Mouse (Mus musculus): ENCODE measurements around the gene Prrx1.

Prrx1 gene

DNA sequence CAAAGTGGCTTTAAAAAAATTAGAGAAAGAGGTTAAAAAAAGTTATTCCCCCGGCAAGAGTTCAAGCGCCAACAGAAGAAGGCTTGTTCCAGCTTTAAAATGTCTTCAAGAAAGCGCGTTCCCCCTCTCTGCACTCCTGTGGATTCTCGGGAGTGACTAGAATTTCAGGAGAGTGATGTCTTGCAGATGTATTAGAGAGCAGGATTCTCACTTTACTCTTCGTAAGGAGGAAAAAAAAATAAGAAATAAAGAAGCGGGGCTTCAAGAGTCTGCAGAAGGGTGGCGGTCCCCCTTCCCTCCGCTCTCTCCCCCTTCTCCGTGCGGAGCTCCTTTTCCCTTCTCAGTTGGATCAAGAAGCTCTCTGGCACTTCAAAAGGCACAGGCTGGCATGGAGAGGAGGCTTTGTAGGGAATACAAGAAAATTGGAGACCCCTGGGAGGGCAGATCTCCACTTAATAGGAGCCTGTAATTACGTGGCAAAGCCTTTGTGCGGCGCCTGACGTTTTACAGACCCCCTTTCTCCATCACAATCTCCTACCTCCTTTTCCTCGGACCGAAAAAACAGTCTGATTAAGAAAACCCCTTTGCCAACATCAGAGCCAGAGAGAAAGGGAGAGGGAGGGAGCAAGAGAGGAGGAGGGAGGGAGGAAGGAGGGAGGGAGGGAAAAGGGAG, at the start of gene Prrx1:
TSS of gene Prrx1 (minus strand) at position 610 of the 673 bp plus-strand sequence.
- DNase-seq (ENCODE audit: extremely low read depth, insufficient read length, low spot score) = no peak

- peak; percentile 29 for DNase-seq (ENCODE audit: extremely low read depth, insufficient read length, low spot score)
Observed at GRCm38 (mm10) chr1:163362202-163362601, 48.7 kb upstream of the Prrx1 start.

GRCm38 (mm10) chr1:163361376-163361775, 47.9 kb upstream of the Prrx1 start:
- DNase-seq (ENCODE audit: extremely low read depth, insufficient read length, low spot score) = no peak

GRCm38 (mm10) chr1:163360796-163361195, 47.3 kb upstream of the Prrx1 start:
- DNase-seq (ENCODE audit: extremely low read depth, insufficient read length, low spot score) = no peak

DNA sequence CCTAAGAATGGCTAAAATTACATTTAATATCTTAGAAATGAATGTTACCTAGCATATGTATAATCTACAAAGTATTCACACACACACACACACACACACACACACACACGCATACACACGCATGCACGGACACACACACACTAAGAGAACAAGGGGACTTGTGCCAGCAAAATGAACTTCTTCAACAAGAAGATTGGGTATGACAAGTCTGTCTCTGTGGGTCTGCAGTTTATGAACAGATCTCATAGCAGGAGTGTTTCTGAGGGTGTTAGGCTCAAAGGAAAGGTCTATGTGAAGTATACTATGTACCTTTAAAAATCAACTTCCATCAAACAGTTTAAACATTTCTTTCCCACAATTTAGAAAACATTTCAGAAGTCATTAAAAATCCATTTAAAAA, 46.0 kb upstream of the Prrx1 start:
- no peak for DNase-seq (ENCODE audit: extremely low read depth, insufficient read length, low spot score)

GRCm38 (mm10) chr1:163358165-163358564, 44.7 kb upstream of the Prrx1 start:
- DNase-seq (ENCODE audit: extremely low read depth, insufficient read length, low spot score) = no peak

DNA sequence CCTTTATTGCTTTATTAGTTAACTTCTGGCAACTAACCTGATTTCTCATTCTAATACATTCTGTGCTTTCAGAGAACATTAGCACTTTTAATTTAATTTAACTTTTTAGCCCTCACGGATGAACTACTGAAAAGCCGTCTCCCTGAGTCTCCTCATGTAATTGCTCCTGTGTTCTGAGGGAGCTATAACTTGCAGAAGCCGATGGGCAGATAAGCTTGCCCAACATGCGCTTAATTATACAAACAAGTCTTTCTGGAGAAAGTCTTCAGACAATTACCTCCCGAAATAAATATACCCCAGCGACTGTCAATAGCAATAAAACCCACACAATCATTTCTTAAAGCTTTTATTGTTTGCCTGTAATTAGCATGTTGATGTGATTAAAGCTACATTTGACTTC, 44.2 kb upstream of the Prrx1 start:
- no peak for DNase-seq (ENCODE audit: extremely low read depth, insufficient read length, low spot score)

DNA sequence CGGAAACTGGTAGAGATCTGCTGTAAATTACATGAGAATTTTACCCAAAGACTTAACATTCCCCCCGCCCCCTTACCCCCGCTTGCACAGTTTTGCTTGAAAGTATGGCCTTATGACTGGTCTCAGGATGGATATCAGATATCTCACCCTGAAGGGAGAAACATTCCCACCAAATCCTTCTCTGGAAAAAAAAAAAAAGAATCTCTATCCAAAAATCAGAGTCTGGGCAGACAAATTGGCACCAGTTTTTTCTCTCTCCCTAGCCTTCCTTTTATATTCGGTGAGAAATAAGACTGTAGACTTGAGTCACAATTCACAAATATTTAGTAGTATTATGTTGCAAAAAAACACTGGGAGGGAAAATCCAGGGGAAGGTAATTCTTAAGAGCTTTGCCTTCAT, 42.7 kb upstream of the Prrx1 start:
- DNase-seq (ENCODE audit: extremely low read depth, insufficient read length, low spot score) = no peak

DNA sequence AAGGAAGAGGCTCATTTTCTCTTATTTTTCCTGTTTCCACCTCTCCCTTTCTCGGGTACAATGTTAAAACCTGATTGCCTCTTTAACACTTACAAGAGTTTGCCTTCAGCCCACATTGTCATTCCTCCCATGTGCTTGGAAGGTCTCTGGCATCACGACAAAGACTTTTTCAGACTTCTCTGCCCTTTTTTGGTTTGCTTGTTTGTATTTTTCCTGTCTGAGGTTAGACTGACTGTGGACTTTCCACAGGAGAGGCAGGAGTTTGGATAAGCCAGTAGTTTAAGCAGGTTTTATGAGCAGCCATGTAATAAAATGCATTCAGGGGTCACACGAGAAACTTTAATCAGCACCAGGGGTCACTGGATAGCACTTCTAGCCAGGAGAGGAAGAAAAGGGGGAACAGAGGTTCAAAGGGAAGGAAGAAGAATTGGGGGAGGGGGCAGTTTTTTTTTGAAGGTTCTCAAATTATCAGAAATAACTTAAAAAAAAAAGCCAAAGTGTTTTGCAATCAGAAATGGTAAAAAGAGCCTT, 42.2 kb upstream of the Prrx1 start:
- no peak for DNase-seq (ENCODE audit: extremely low read depth, insufficient read length, low spot score)

- no peak for DNase-seq (ENCODE audit: extremely low read depth, insufficient read length, low spot score)
Observed at GRCm38 (mm10) chr1:163350988-163351387, 37.5 kb upstream of the Prrx1 start.

DNA sequence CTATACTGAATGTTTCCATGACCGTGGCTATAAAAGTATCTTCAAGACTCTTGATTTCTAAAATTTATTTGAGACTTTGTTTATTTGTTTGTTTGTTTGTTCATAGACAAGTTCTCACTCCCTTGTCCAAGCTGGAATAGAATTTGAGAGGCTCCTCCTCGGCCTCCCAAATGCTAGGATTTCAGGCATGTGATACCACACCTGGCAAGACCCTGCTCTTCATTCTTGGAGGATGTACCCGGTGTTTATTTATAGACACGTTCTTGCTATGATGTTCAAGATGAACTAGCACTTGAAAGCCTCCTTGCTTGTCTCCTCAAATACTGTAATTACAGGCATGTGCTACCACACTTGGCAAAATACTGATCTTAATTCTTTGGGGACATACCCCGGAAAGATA, 32.0 kb upstream of the Prrx1 start:
- no peak for DNase-seq (ENCODE audit: extremely low read depth, insufficient read length, low spot score)

DNA sequence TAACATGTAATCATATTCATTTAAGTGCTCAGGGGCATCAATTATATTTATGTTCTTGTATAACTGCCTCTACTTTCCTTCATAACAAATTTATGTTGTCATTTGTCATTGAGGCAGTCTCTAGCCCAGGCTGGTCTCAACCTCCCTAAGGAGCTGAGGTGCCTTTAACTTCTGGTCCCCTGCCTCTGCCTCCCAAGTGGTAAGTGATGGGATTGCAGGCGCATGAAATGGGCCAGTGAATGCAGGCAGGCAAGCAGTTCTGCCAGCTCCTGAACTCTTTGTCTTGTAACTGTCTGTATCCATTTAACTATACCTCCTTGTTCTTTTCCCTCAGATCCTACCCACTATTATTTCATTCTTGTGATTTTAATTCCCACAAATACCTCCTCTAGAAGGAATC, 31.4 kb upstream of the Prrx1 start:
- DNase-seq (ENCODE audit: extremely low read depth, insufficient read length, low spot score) = peak; percentile 15

DNA sequence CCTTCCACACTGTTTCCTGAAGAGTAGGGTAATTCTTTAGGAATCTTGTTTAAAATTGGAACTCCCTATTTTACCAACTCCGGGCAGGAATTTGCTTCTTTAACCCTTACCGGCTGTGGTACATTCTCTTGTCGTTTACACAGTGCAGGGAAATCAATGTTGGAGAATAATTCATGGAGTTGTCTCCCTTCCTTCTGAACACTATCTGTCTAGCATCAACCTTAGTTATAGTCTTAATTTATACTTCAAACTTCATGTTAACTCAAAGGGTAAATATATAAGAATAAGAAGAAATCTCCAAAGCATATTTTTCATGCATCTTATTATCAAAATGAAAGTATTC, 25.7 kb upstream of the Prrx1 start:
- no peak for DNase-seq (ENCODE audit: extremely low read depth, insufficient read length, low spot score)

GRCm38 (mm10) chr1:163338525-163339218, 25.2 kb upstream of the Prrx1 start:
- DNase-seq (ENCODE audit: extremely low read depth, insufficient read length, low spot score) = no peak

DNA sequence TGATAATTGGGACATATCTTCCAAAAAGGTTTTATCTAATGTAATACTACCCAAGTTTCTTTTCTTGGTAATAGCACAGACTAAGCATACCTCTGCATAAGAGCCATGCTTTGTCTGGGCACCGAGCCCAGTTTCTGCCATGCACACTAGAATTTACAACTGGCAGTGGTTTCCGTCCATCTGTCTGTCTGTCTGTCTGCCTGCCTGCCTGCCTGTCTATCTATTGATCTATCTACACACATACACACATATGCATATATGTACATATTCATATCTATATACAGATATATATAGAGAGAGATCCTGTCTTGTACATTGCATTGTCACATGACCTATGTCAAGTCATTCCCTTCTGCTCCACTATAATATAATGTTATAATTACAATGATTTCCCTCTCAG, 24.3 kb upstream of the Prrx1 start:
- no peak for DNase-seq (ENCODE audit: extremely low read depth, insufficient read length, low spot score)

DNA sequence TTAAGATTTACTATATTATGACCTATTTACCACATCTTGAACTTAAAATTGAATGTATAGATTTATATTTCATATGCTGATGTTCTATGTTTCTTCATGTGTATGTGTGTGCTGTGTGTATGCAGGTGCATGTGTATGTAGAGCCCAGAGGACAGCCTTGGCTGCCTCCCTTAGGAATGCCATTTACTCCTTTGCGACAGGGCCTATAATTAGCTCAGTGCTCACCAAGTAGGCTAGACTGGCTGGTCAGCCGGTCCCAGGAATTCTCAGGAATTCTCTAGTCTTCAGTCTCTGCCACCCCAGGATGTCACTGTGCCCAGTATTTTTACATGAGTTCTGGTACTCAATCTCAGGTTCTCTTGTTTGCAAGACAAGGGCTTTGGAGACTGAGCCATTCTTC, 13.8 kb upstream of the Prrx1 start:
- DNase-seq (ENCODE audit: extremely low read depth, insufficient read length, low spot score) = no peak

GRCm38 (mm10) chr1:163319669-163320571, 6.4 kb upstream of the Prrx1 start:
- no peak for DNase-seq (ENCODE audit: extremely low read depth, insufficient read length, low spot score)

GRCm38 (mm10) chr1:163316920-163317319, 3.4 kb upstream of the Prrx1 start:
- DNase-seq (ENCODE audit: extremely low read depth, insufficient read length, low spot score) = no peak

- DNase-seq (ENCODE audit: extremely low read depth, insufficient read length, low spot score) = no peak
Observed at GRCm38 (mm10) chr1:163314829-163315301, 1.4 kb upstream of the Prrx1 start.

- DNase-seq (ENCODE audit: extremely low read depth, insufficient read length, low spot score) = no peak
Observed at GRCm38 (mm10) chr1:163313921-163314725, 613 bp upstream of the Prrx1 start.
